Mouse (Mus musculus) mouse trophoblast stem cell (cell line): ENCODE data around the gene Ifitm3.

Source experiments
- in situ Hi-C, 2 experiments: fragments of 300-500 bp; cut with MseI, MboI; formaldehyde crosslinking; loops; 2 replicates in 1 of 2; 3 replicates in 1 of 2; pipeline ENCODE4 v1.15.1; 2025

The Ifitm3 gene

DNA sequence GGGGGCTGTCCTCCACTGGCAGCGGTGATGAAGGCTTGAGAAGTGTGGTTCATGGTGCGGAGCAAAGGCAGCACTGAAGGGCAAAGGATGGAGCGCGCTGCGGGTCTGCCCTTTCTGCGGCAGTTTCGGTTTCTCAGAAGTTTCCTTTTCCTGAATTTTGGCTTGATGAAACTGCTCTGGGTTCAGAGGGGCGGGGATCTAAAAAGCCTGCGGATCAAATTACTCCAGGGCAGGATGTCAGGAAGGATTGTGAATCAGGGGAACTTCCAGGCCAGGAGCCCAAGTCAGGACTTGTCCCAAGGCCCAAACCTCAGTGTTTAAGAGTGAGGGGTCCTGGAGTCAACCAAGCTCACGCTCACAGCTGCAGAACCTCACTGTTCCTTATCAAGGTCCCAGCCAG is at the start of gene Ifitm3:
Gene Ifitm3, minus strand, starts transcription at position 178 of the 400 bp plus-strand sequence.
- in situ Hi-C loops = loop anchor here (5.0 kb wide), 1 partner anchor 37 kb away; no protein-coding TSS in a partner anchor

DNA sequence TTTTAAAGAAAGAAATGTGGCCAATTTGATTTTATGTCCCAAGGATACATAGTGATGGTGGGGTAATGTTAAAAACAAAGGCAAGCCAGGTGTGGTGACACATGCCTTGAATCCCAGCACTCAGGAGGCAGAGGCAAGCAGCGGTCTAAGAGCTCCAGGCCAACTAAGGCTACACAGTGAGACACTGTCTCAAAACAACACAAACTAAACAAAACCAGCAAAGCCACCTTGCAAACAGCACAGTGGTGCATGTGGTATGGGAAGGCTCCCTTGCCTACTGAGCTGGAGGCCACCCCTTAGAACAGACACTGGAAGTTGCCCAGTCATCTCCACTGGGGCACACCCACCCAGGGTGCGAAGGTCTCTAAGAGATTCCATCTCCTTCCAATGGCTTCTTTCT is 49.4 kb upstream of the Ifitm3 start:
- in situ Hi-C loops = no loop called here

DNA sequence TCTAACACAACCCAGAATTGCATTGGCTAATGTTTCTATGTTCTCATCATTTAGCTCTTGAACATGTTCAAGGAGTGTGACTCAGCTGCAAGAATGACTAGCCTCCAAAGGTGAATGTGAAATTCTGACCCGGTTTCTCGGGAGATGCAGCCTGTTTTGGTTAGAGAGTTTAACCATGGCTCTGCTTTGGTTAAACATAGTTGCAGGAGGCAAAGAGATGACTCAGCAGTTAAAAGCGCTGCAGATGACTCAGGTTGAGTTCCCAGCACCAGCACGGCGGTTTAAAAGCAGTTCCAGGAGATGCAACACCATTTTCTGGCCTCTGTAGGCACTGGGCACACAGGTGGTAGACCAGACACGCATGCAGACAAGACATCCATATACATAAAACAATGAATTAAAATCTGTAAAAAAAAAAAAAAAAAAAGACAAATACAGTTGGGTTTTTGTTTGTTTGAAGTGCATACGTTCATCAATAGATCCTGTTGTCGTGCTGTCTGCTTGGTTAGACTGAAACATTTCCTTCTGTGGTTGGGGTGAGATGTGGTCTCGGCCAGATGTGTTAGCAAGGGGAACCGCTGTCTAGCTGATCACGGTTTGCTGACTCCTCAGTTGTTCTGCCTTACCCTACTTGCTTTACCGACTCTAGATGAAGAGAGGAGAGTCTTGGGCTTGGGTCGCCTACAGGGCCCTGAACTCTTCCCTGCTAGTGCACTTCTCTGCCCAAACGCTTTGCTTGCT is 48.2 kb upstream of the Ifitm3 start:
- in situ Hi-C loops = no loop called here

DNA sequence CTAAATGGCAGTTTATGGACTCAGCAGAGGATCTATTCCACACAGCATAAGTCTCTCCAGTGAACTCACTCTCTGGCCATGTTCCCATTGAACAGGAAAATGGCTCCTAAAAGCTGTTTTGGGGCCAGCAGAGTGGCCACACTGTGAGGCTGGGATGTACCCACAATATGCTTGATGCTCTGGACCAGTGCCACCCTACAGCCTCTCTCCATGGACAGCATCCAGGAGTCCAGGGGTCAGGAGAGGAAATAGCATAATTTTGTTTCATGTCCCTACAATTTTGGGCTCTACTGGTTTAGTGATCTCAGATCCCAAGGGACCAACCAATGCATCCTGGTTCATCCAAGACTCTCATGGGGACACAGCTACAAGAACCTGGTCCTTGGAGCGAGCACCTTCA is 47.0 kb upstream of the Ifitm3 start:
- in situ Hi-C loops = no loop called here

DNA sequence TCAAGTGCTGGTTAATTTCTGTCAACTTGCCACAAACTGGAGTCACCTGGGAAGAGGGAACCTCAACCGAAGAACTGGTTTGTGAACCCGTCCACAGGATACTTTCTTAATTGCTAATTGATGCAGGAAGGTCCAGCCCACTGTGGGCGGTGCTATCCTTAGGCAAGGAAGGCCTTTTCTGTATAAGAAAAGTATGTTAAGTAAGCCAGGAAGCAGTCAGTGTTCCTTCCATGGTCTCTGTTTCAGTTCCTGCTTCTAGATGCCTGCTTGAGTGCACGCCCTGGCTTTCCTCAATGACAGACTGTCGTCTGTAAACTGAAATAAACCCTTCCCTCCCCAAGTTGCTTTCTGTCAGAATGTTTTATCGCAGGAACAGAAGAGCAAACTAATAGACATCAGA is 46.4 kb upstream of the Ifitm3 start:
- in situ Hi-C loops = no loop called here

DNA sequence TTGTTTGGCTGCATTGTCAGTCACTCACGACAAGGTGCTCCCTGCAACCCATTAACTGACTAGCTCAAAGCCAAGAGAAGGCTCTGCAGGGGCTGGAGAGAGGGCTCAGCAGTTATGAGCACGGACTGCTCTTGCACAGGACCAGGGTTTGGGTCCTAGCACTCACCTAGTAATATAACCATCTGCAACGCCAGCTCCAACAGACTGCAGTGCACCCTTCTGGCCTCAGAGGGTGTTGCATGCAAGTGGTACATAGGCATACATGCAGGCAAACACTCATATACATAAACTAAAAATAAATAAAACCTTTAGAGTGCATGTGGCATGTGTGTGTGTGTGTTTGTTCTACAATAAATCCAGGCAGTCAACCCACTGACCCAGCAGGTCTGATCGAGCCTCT is 45.2 kb upstream of the Ifitm3 start:
- in situ Hi-C loops = no loop called here

DNA sequence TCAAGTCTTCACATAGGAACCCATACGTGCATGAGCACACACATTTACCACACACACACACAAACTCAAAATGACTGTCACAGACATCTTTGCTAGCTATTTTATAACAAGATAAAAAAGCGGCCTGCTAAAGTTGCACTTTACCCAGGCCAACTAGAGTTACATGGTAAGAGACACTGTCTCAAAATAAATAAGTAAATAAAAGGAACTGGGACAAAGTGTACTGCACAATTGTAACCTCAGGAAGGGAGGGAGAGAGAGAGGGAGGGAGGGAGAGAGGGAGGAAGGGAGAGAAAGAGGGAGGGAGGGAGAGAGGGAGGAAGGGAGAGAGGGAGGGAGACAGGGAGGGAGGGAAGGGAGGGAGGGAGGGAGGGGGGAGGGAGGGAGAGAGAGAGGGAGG is 41.9 kb upstream of the Ifitm3 start:
- in situ Hi-C loops = no loop called here

DNA sequence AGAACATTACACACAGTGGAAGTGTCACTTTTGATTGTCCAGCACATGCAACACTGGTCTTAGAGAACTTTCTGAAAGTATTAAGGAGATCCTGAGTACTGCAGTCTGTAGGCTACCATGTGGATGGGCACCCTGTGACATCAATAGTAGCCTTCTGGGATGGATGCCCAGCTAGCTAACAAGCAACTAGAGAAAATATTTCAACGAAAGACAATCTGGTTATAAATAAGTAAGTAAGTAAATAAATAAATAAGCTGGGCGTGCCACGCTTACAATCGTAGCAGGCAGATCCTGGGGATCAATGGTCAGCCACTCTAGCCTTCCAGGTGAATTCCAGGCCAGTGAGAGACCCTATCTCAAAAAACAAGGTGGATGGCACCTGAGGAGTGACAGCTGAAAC is 41.4 kb upstream of the Ifitm3 start:
- in situ Hi-C loops = no loop called here

DNA sequence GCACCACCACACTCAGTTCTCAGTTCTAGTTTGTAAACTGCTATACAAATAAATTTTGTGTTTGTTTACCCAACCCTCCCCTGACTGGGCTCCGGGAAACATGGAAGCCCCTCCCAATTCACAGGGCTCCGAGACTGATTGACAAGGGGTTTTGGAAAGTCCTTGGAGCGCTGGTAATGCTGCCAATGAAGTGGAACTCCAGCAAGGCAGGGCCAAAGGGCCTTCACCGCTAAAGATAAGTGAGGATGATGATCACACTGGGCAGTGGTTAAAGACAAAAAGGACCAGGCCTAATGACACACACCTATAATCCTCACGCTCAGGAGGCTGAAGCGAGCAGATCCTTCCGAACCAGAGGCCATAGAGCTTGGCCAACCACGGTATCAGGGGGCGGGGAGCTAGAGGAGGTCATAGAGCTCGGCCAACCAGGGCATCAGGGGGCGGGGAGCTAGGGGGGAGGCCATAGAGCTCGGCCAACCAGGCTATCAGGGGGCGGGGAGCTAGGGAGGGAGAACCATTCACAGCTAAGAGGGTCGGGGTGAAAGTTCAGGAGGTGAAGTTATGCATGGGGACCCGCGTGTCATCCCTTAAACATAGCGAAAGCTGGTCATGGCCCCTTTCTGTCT is 40.6 kb upstream of the Ifitm3 start:
- in situ Hi-C loops = no loop called here

DNA sequence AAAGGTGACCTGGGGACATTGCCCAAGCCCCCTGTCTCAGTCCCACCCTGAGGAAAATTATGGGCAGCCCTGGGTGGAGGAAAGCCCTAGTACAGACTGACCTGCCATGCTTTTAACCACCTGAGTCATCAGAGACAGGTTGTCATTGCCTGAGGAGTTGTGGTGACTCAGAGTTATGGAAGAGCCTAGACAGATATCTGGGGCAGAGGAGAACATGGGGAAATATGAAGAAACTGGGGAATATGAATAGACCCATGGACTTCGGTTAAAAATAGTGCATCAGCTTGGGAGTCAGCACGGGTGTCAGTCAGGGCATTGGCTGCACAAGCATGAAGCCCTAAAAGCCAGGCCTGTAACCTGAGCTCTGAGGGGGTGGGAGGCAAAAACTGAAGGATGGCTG is 38.8 kb upstream of the Ifitm3 start:
- in situ Hi-C loops = loop anchor here (5.0 kb wide), 2 partner anchors 37 to 92 kb away; partner anchors contain the start of genes Ifitm3 (in 2 of the 2), Gm45717 (in 1 of the 2) and Ifitm2 (in 1 of the 2)

DNA sequence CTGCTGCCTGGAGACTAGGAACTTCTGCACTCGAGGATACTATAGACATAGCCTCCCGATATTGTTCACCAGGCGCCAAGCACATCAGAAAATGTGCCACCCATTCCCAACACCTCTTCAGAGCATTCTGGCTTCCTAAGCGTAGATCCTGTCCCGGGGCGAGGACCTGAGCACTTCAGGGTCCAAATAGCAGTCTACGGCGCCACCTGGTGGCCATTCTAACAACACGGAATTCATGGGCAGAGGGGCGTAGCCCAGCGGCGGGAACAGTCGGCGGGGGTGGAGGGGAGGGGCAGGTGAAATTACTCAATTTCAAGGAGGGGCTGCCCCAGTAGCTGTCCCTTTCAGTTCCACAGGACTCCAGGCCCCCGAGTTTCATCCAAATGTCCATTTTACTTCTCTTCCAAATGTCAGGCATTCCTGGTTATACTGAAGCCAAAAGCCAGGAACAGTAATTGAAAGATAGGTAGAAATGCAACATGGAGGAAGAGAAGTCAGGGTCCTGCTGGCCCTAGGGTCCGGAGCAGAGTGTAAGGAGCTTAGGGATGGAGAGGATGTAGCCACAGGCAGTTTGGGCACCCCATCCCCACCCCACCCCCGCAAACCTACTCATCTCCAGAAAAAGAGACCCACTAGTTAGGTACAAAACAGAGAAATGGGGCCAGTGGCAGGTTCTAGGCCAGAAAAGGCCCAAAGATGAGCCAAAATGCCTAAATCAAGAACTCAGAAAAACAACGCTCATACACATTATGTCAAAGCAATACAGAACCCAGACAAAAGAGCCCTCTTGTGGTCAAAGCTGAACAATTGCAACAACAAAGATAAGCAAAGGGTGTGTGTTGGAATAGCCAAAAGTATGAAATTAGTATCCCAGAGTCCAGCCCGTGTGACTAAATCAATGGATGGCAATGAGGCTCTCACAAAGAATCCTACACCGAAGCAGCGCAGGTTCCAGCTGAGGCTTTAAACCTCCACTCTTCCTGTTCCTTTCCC is 38.0 kb upstream of the Ifitm3 start:
- in situ Hi-C loops = loop anchor here (5.0 kb wide), 2 partner anchors 36 to 91 kb away; partner anchors contain the start of genes Ifitm3 (in 2 of the 2), Gm45717 (in 1 of the 2) and Ifitm2 (in 1 of the 2)

DNA sequence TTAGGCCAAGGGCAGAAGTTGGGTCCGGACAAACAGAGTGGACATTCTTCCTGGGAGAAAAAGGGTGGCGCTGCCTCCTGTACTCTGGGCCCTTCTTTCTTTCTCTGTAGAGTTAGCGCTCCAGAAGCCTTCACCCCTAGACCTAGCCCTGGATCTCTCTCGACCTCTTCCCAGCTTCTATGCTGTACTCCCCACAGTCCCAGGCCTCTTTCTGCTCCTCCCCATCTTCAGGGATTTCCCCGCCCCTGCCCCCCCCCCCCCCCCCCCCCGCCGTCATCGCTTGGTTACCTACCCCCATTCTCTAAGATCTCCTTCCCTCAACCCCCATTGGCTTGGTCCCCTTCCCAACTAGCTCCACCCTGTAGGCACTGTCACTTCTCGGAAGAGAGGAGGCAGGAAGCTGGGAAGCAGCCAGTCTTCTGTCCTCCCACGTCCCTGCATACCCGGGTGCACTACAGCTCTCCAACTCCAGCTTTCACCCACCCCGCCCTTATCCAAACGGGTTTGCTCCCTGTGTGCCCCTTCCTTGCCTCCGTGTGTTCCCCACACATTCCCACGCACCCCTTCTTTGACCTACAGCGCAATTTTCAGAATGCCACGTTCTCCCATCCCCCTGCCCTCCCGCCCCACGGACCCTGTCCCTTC is 37.1 kb upstream of the Ifitm3 start:
- in situ Hi-C loops = loop anchor here (5.0 kb wide), 2 partner anchors 35 to 90 kb away; partner anchors contain the start of genes Ifitm3 (in 2 of the 2), Gm45717 (in 1 of the 2) and Ifitm2 (in 1 of the 2)

DNA sequence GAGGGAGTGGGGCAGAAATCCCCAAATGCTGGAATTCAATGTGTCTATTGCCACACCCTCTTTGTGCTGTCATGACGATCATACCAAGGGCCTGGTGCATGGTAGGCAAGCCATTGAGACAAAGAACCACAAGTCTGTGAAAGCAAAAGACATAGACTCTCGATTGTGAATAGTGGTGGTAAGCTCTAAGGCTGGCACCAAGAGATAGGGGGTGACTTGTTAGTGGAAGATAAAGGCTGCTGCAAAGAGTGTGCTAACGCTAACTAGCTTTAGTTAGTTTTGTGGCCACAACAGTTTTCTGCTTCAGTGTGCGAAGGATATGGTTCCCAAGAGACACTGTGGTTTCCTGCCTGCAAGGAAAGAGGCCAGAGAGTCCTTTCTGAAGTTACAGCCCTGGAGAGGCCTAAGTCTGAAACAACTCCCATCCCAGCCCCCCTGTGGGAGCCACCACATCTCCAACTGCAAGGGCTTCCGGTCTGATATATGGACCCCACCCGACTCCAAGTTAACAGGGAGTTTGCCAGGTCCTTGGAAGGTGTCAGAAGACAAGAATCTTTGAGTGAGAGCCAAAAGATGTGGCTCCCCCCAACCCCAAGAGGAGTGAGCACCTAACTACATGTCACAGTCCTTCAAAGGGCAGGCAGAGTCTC is 36.5 kb upstream of the Ifitm3 start:
- in situ Hi-C loops = loop anchor here (5.0 kb wide), 2 partner anchors 35 to 90 kb away; partner anchors contain the start of genes Ifitm3 (in 2 of the 2), Gm45717 (in 1 of the 2) and Ifitm2 (in 1 of the 2)

DNA sequence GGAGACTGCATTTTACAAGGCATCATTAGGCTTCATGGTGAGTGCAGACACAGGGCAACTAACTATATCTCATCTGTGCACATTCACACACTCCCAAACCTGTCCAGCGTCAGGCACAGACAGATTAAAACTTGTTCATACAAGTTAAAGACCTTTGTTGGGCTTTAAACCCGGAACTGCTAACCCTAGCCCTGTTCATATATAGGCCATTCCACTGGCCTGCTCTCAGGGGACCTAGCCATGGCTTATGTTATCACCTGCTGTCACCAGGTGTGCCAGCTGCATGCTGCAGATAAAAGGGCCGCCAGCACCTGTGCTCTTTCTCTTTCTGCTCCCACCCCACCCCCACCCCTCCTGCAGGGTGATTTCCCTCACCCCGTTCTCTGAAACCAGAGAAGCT is 32.0 kb upstream of the Ifitm3 start:
- in situ Hi-C loops = loop anchor here in 1 of 2 experiments (5.0 kb wide), 1 partner anchor 85 kb away; the partner anchor contains the start of genes Gm45717 and Ifitm2

DNA sequence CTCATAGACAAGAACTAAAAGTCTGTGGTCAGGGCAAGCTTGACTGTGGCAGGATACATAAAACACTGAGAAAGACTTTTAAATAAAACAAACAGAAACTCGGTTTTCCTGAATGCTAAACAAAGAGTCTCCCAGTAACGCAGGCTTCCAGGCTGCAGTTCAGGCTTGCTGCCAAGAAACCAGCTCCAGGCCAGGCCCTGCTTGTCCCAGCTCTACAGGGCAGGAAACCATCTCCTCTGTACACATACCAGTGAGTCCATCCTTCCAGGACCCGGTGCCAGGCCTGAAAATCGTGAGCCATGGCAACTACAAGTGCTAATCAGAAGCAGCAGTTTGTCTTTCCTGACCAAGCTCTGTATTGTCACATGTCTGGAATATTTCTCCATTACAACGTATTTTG is 31.1 kb upstream of the Ifitm3 start:
- in situ Hi-C loops = loop anchor here in 1 of 2 experiments (5.0 kb wide), 1 partner anchor 84 kb away; the partner anchor contains the start of genes Gm45717 and Ifitm2

DNA sequence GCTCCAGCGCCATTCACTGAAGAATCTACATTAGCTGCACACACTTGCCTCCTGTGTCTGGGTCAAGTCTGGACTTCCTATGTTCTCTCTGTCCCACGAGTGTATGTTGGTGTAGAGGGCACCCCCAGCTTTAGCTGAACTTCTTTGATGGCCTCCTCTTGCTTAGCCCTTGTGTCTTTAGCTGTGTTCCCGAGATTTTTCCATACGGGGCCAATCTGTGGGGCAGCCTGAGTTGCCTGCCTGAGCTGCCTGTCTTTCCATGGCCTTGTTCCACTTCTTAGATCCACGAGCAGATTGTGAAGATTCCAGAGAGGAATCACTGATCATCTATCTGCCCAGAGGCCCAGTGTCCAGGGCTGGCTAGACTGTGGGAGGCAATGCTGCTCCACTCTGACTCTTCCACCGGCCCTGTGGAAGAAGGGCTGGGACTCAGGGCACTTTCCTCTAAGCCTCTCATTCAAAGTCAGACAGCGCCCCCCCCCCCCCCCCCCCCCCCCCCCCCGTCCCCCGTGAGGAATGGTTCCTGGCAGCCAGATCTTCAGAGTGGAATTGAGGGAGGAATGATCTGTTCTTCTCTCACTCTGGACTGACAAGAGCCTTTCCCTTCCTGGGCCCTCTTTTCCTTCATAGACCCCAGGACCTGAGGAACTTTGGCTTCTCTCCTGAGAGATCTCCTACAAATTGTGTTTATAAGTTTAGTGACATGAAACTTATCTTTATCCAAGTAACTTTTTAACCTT is 30.5 kb upstream of the Ifitm3 start:
- in situ Hi-C loops = loop anchor here in 1 of 2 experiments (5.0 kb wide), 1 partner anchor 84 kb away; the partner anchor contains the start of genes Gm45717 and Ifitm2

DNA sequence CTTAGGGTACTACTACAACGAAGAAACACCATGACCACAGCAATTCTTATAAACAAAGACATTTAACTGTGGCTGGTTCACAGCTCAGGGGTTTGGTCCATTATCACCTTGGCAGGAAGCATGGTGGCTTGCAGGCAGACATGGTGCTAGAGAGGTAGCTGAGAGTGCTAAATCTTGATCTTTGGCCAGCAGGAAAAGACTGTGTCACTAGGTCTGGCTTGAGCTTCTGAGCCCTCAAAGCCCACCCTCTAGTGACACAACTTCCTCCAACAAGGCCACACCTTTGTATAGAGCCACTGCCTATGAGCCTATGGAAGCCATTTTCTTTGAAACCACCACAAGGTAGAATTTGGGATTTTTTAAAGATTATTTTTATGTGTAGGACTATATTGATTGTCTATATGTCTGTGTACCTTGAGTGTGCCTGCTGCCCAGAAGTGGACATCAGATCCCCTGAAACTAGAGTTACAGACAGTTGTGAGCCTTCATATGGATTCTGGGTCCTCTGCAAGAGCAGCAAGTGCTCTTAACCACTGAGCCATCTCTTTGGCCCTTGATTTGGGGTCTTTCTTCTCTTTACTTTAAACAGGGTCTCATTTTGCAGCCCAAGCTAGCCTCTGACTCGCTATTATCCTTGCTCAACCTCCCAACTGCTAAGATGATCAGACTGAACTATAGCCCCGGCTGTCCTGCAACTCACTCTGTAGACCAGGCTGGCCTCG is 29.0 kb upstream of the Ifitm3 start:
- in situ Hi-C loops = loop anchor here in 1 of 2 experiments (5.0 kb wide), 1 partner anchor 82 kb away; the partner anchor contains the start of genes Gm45717 and Ifitm2
